Mouse (Mus musculus) kidney, adult 2 months (tissue): ENCODE measurements around the gene Hsd17b11. TPM values are rescaled to one million over a fixed set of nuclear protein-coding genes. Genes with fewer than 3 reads are reported as not detected.

ENCODE experiments used
- DNase-seq: peaks from one replicate; pipeline ENCODE4 v3.0.0; 2021
- H3K27ac ChIP-seq: fragments of 200-500 bp; 2 replicates; pipeline ENCODE4 v1.5.1; 2012; ENCODE audit warnings: low read depth, low read length, control low read depth, inconsistent platforms; ENCODE audit not compliant: insufficient read depth
- H3K27me3 ChIP-seq: fragments of 200-500 bp; replicated peaks from 2 replicates; pipeline ENCODE4 v1.6.1; 2012; ENCODE audit warnings: mild to moderate bottlenecking, moderate library complexity, low read length, inconsistent platforms; ENCODE audit not compliant: control insufficient read depth, insufficient read depth
- H3K36me3 ChIP-seq: fragments of 200-500 bp; 2 replicates; pipeline ENCODE4 v1.6.1; 2012; ENCODE audit warnings: mild to moderate bottlenecking, moderate library complexity, low read length, inconsistent platforms; ENCODE audit not compliant: control insufficient read depth, insufficient read depth
- H3K4me1 ChIP-seq: fragments of 200-500 bp; 2 replicates; pipeline ENCODE4 v1.6.1; 2011; ENCODE audit warnings: low read length; ENCODE audit not compliant: control insufficient read depth, insufficient read depth
- H3K4me3 ChIP-seq: fragments of 200-500 bp; 2 replicates; pipeline ENCODE4 v1.5.1; 2011; ENCODE audit warnings: mild to moderate bottlenecking, low read depth, low read length, control low read depth; ENCODE audit not compliant: insufficient read depth
- CTCF ChIP-seq: fragments of 200-500 bp; conservative IDR thresholded peaks from 2 replicates; pipeline ENCODE4 v1.5.1; 2011; ENCODE audit warnings: low read depth, mild to moderate bottlenecking, control low read depth, low read length, moderate library complexity, mixed read lengths; ENCODE audit not compliant: insufficient read depth, insufficient read length
- POLR2A ChIP-seq: fragments of 200-500 bp; IDR thresholded peaks from one replicate; pipeline ENCODE4 v1.6.1; 2011; ENCODE audit warnings: low read depth, low read length, control low read depth
- WGBS: fragments of 180-500 bp; shearing (Covaris S2); methylation state at CpG from one replicate; pipeline ENCODE4 v1.1.7; 2018; 5-methylcytosine and 5-hydroxymethylcytosine counted together
- polyA plus RNA-seq: library from polyadenylated mRNA; depleted of rRNA; stranded (reverse); fragments of >200 nt; gene quantifications from 2 replicates; pipeline ENCODE4 v1.2.3, GENCODE M21; 2012

The Hsd17b11 gene
- polyA plus RNA-seq, 1 experiment, result 64.4 TPM

DNA sequence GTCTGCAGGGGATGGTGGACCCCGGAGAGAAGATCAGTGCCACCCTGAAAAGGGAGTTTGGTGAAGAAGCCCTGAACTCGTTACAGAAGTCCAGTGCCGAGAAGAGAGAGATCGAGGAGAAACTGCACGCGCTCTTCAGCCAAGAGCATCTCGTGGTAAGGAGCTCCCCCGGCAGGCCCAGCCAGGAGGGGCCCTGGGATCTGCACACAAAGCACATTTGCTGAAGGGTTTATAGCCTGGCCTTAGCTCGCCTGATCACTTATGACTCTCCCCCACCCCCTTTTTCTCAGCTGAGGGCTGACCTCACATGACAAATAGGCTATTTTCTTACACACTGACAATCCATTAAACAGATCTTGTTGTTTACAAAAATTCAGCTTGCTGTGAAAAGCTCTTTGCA, 37.9 kb upstream of the Hsd17b11 start:
- TF ChIP-seq POLR2A (no peak), CTCF (no peak)
- Histone ChIP-seq H3K27ac (no peak overlapping the region), H3K36me3 (peaks cover 1% of the 10 kb centered on the region), H3K4me3 (no peak overlapping the region), H3K27me3 (no peaks in the 10 kb centered on the region), H3K4me1 (no peaks in the 10 kb centered on the region)
- no peak for DNase-seq
- 54% methylated on average over 9 of the region's 9 CpGs for WGBS

- Histone ChIP-seq H3K4me1 (no peaks in the 10 kb centered on the region), H3K36me3 (peaks cover 1% of the 10 kb centered on the region), H3K27ac (no peak overlapping the region), H3K27me3 (no peaks in the 10 kb centered on the region), H3K4me3 (no peak overlapping the region)
- peak; percentile 49 for DNase-seq
- no peak for TF ChIP-seq POLR2A
- TF ChIP-seq CTCF, result peak; percentile 65
- 70% methylated on average over 15 of the region's 15 CpGs for WGBS
These were observed 36.3 kb upstream of the Hsd17b11 start for GRCm38 (mm10) chr5:104058021-104058420.

DNA sequence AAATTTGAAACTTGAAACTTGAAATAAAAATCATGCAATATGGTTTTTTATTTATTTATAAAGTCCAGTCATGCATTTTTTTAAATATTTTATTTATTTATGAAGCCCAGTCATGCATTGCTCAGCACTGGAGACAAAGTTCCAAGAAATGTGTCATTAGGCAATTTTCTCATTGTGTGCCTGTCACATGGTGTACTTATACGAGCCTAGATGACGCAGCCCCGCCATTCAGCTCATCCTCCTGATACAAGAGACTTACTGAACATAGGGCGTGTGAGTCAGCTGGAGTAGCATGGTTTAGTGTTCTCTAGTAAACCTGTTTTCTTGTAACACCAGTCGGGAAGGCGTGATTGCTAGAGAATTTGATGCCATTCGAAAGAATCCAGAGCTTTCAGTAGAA, 34.6 kb upstream of the Hsd17b11 start:
- Histone ChIP-seq H3K27me3 (no peaks in the 10 kb centered on the region), H3K36me3 (peaks cover 1% of the 10 kb centered on the region; the same call in 1 of the 2 replicates), H3K4me1 (no peaks in the 10 kb centered on the region), H3K27ac (no peak overlapping the region), H3K4me3 (no peak overlapping the region)
- no peak for DNase-seq
- 87% methylated on average over 7 of the region's 7 CpGs for WGBS
- no peak for TF ChIP-seq CTCF
- no peak for TF ChIP-seq POLR2A

DNA sequence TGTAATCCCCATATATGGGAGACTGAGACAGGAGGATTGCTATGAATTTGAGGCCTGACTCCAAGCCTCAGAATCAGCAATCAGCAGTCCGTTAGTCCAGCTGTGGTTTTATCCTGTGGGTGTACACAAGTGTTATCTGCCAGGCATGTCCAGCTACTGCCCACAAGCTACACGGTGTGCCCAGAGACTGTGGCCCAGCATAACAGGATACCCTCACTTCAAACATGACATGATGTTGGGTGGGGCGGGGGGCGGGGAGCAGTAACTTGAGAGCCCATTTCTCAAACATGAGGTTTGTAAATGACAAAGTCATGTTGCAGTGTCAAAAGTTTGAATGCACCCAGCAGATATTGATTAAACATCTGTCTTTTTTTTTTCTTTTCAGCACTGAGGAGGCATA, 34.1 kb upstream of the Hsd17b11 start:
- Histone ChIP-seq H3K36me3 (peaks cover 1% of the 10 kb centered on the region; the same call in 1 of the 2 replicates), H3K4me3 (no peak overlapping the region), H3K4me1 (no peaks in the 10 kb centered on the region), H3K27ac (no peak overlapping the region), H3K27me3 (no peaks in the 10 kb centered on the region)
- TF ChIP-seq POLR2A (no peak), CTCF (no peak)
- 84% methylated on average over 4 of the region's 4 CpGs for WGBS
- DNase-seq, result no peak

GRCm38 (mm10) chr5:104054938-104055337, 33.2 kb upstream of the Hsd17b11 start:
- no peak overlapping the region for H3K4me3 ChIP-seq
- no peaks in the 10 kb centered on the region for H3K27me3 ChIP-seq
- peaks cover 1% of the 10 kb centered on the region; the same call in 1 of the 2 replicates for H3K36me3 ChIP-seq
- DNase-seq, result no peak
- H3K27ac ChIP-seq, result no peak overlapping the region
- TF ChIP-seq POLR2A (no peak), CTCF (no peak)
- WGBS, result 97% methylated on average over 4 of the region's 4 CpGs
- H3K4me1 ChIP-seq, result no peaks in the 10 kb centered on the region

GRCm38 (mm10) chr5:104052956-104053355, 31.2 kb upstream of the Hsd17b11 start:
- no peak for TF ChIP-seq POLR2A
- TF ChIP-seq CTCF, result peak; percentile 51
- no peak overlapping the region for H3K27ac ChIP-seq
- H3K4me1 ChIP-seq, result peaks cover 4% of the 10 kb centered on the region; the same call in 1 of the 2 replicates
- H3K36me3 ChIP-seq, result no peaks in the 10 kb centered on the region; the same call in 1 of the 2 replicates
- no peaks in the 10 kb centered on the region for H3K27me3 ChIP-seq
- WGBS, result 63% methylated on average over 8 of the region's 8 CpGs
- no peak overlapping the region for H3K4me3 ChIP-seq
- DNase-seq, result no peak

- Histone ChIP-seq H3K4me3 (no peak overlapping the region; the same call in 1 of the 2 replicates), H3K4me1 (peaks cover 8% of the 10 kb centered on the region; the same call in 1 of the 2 replicates), H3K27me3 (no peaks in the 10 kb centered on the region), H3K27ac (no peak overlapping the region), H3K36me3 (no peaks in the 10 kb centered on the region; the same call in 1 of the 2 replicates)
- no peak for TF ChIP-seq POLR2A
- TF ChIP-seq CTCF, result no peak
- DNase-seq, result peak; percentile 16
- WGBS, result 21% methylated on average over 4 of the region's 4 CpGs
These were observed 26.4 kb upstream of the Hsd17b11 start for GRCm38 (mm10) chr5:104048139-104048538.
